Mouse (Mus musculus) kidney, adult 2 months (tissue): ENCODE results near the gene Rpusd2. TPM values are rescaled to one million over a fixed set of nuclear protein-coding genes. Genes with fewer than 3 reads are reported as not detected.
A peak's percentile ranks its signal among the peaks of the same experiment; 100 is the strongest.

Experiments
- DNase-seq: peaks from one replicate; pipeline ENCODE4 v3.0.0; 2021
- H3K27ac ChIP-seq: fragments of 200-500 bp; 2 replicates; pipeline ENCODE4 v1.5.1; 2012; ENCODE audit warnings: low read depth, low read length, control low read depth, inconsistent platforms; ENCODE audit not compliant: insufficient read depth
- H3K27me3 ChIP-seq: fragments of 200-500 bp; replicated peaks from 2 replicates; pipeline ENCODE4 v1.6.1; 2012; ENCODE audit warnings: mild to moderate bottlenecking, moderate library complexity, low read length, inconsistent platforms; ENCODE audit not compliant: control insufficient read depth, insufficient read depth
- H3K36me3 ChIP-seq: fragments of 200-500 bp; 2 replicates; pipeline ENCODE4 v1.6.1; 2012; ENCODE audit warnings: mild to moderate bottlenecking, moderate library complexity, low read length, inconsistent platforms; ENCODE audit not compliant: control insufficient read depth, insufficient read depth
- H3K4me1 ChIP-seq: fragments of 200-500 bp; 2 replicates; pipeline ENCODE4 v1.6.1; 2011; ENCODE audit warnings: low read length; ENCODE audit not compliant: control insufficient read depth, insufficient read depth
- H3K4me3 ChIP-seq: fragments of 200-500 bp; 2 replicates; pipeline ENCODE4 v1.5.1; 2011; ENCODE audit warnings: mild to moderate bottlenecking, low read depth, low read length, control low read depth; ENCODE audit not compliant: insufficient read depth
- CTCF ChIP-seq: fragments of 200-500 bp; conservative IDR thresholded peaks from 2 replicates; pipeline ENCODE4 v1.5.1; 2011; ENCODE audit warnings: low read depth, mild to moderate bottlenecking, control low read depth, low read length, moderate library complexity, mixed read lengths; ENCODE audit not compliant: insufficient read depth, insufficient read length
- POLR2A ChIP-seq: fragments of 200-500 bp; IDR thresholded peaks from one replicate; pipeline ENCODE4 v1.6.1; 2011; ENCODE audit warnings: low read depth, low read length, control low read depth
- WGBS: fragments of 180-500 bp; shearing (Covaris S2); methylation state at CpG from one replicate; pipeline ENCODE4 v1.1.7; 2018; 5-methylcytosine and 5-hydroxymethylcytosine counted together
- polyA plus RNA-seq: library from polyadenylated mRNA; depleted of rRNA; stranded (reverse); fragments of >200 nt; gene quantifications from 2 replicates; pipeline ENCODE4 v1.2.3, GENCODE M21; 2012; rRNA removed

The Rpusd2 gene
- polyA plus RNA-seq, result 3.6 and 4.0 TPM in 2 replicates

- H3K4me3 ChIP-seq, result peak within 1 kb of the TSS; percentile 91
- peak; percentile 97 for DNase-seq
- peak; percentile 40 for TF ChIP-seq CTCF
- peak; percentile 38 for TF ChIP-seq POLR2A
- H3K27me3 ChIP-seq, result no peaks in the 10 kb centered on the region
- no peaks in the 10 kb centered on the region for H3K36me3 ChIP-seq
- H3K27ac ChIP-seq, result no peak within 1 kb of the TSS
- H3K4me1 ChIP-seq, result 0 out of 2 replicates have a peak, but pooled peaks cover 4% of the 10 kb centered on the region
- under 1% methylated on average over 49 of the region's 49 CpGs for WGBS
Measured at GRCm38 (mm10) chr2:119034656-119035396, at the start of gene Rpusd2. TSS of gene Rpusd2 (plus strand) at chr2:119034790.

- Histone ChIP-seq H3K27me3 (no peaks in the 10 kb centered on the region), H3K27ac (no peak overlapping the region), H3K36me3 (no peaks in the 10 kb centered on the region), H3K4me1 (no peaks in the 10 kb centered on the region), H3K4me3 (no peak overlapping the region)
- no peak for DNase-seq
- 59% methylated on average over 5 of the region's 5 CpGs for WGBS
- no peak for TF ChIP-seq POLR2A
- no peak for TF ChIP-seq CTCF
Measured at GRCm38 (mm10) chr2:118995490-118995889, 39.1 kb upstream of the Rpusd2 start.

GRCm38 (mm10) chr2:118995919-118996797 lies 38.4 kb upstream of the Rpusd2 start:
- Histone ChIP-seq H3K36me3 (no peaks in the 10 kb centered on the region), H3K4me1 (no peaks in the 10 kb centered on the region), H3K27me3 (no peaks in the 10 kb centered on the region), H3K4me3 (no peak overlapping the region), H3K27ac (no peak overlapping the region)
- TF ChIP-seq CTCF, result no peak
- no peak for TF ChIP-seq POLR2A
- DNase-seq, result no peak
- WGBS, result 51% methylated on average over 16 of the region's 16 CpGs

GRCm38 (mm10) chr2:118996798-118997105 lies 37.8 kb upstream of the Rpusd2 start:
- no peak overlapping the region for H3K4me3 ChIP-seq
- no peak overlapping the region for H3K27ac ChIP-seq
- H3K27me3 ChIP-seq, result no peaks in the 10 kb centered on the region
- WGBS, result 51% methylated on average over 1 of the region's 1 CpGs
- DNase-seq, result no peak
- TF ChIP-seq CTCF, result no peak
- no peak for TF ChIP-seq POLR2A
- no peaks in the 10 kb centered on the region for H3K36me3 ChIP-seq
- no peaks in the 10 kb centered on the region for H3K4me1 ChIP-seq

GRCm38 (mm10) chr2:118998115-118998866 lies 36.3 kb upstream of the Rpusd2 start:
- H3K4me3 ChIP-seq, result no peak overlapping the region
- H3K27ac ChIP-seq, result no peak overlapping the region
- no peak for DNase-seq
- H3K4me1 ChIP-seq, result no peaks in the 10 kb centered on the region
- H3K36me3 ChIP-seq, result no peaks in the 10 kb centered on the region
- no peaks in the 10 kb centered on the region for H3K27me3 ChIP-seq
- 37% methylated on average over 6 of the region's 6 CpGs for WGBS
- TF ChIP-seq CTCF, result no peak
- TF ChIP-seq POLR2A, result no peak

- Histone ChIP-seq H3K4me3 (no peak overlapping the region), H3K4me1 (no peaks in the 10 kb centered on the region), H3K36me3 (no peaks in the 10 kb centered on the region), H3K27ac (no peak overlapping the region), H3K27me3 (no peaks in the 10 kb centered on the region)
- WGBS, result 74% methylated on average over 3 of the region's 3 CpGs
- DNase-seq, result no peak
- no peak for TF ChIP-seq CTCF
- no peak for TF ChIP-seq POLR2A
Measured at GRCm38 (mm10) chr2:118999025-118999639, 35.5 kb upstream of the Rpusd2 start.
